Mouse (Mus musculus) neutrophil, adult 83 days (primary cell): ENCODE measurements around the gene Pogk. TPM values are rescaled to one million over a fixed set of nuclear protein-coding genes. Genes with fewer than 3 reads are reported as not detected.

ENCODE experiments used
- total RNA-seq, 2 experiments: library from RNA; stranded (reverse); gene quantifications; one replicate each; pipeline ENCODE4 v1.2.4; 2023

Pogk gene
- 1 to 10 TPM; 1.5 to 2.0 TPM for total RNA-seq

GRCm38 (mm10) chr1:166409701-166410220, at the start of gene Pogk:
Gene Pogk (minus strand): TSS chr1:166409863.

GRCm38 (mm10) chr1:166379013-166379629, 30.5 kb downstream of the Pogk start, which contains the start of gene Tada1:
Gene Tada1 (plus strand): TSS chr1:166379097.

Other genes with a start within 250 kb of the Pogk start
- gene Mael, start 171.1 kb downstream of the Pogk start, total RNA-seq, result not detected
- under 1 TPM in 1 of 2 experiments, not detected in 1; 0.13 TPM for gene Ildr2, start 155.7 kb downstream of the Pogk start, total RNA-seq
- 10 to 100 TPM; 18.6 to 26.4 TPM for gene Tada1, start 30.8 kb downstream of the Pogk start, total RNA-seq
- not detected for gene Gm4846, start 87.7 kb upstream of the Pogk start, total RNA-seq
- gene Gm4847, start 237.8 kb upstream of the Pogk start, total RNA-seq, result not detected